Mouse (Mus musculus) liver, adult 2 months (tissue): ENCODE data around the gene Sp7. TPM values are rescaled to one million over a fixed set of nuclear protein-coding genes. Genes with fewer than 3 reads are reported as not detected.

Experiments
- DNase-seq: peaks from one replicate; pipeline ENCODE4 v3.0.0-alpha.2; 2011; ENCODE audit warnings: low read depth, low spot score; ENCODE audit errors: extremely low read depth
- H3K27ac ChIP-seq: fragments of 200-500 bp; replicated peaks from 2 replicates; pipeline ENCODE4 v1.5.1; 2012; ENCODE audit warnings: low read depth, mild to moderate bottlenecking, control low read depth, inconsistent platforms, low read length; ENCODE audit not compliant: insufficient read depth
- H3K27me3 ChIP-seq: fragments of 200-500 bp; 2 replicates; pipeline ENCODE4 v1.6.1; 2012; ENCODE audit warnings: mild to moderate bottlenecking, moderate library complexity, low read length, inconsistent platforms; ENCODE audit not compliant: control insufficient read depth, insufficient read depth
- H3K36me3 ChIP-seq: fragments of 200-500 bp; 2 replicates; pipeline ENCODE4 v1.6.1; 2012; ENCODE audit warnings: low read length, inconsistent platforms; ENCODE audit not compliant: control insufficient read depth, insufficient read depth
- H3K4me1 ChIP-seq: fragments of 200-500 bp; 2 replicates; pipeline ENCODE4 v1.6.1; 2011; ENCODE audit warnings: low read length; ENCODE audit not compliant: control insufficient read depth, insufficient read depth
- H3K4me3 ChIP-seq: fragments of 200-500 bp; 2 replicates; pipeline ENCODE4 v1.5.1; 2011; ENCODE audit warnings: low read depth, mild to moderate bottlenecking, control low read depth, low read length, moderate library complexity; ENCODE audit not compliant: insufficient read depth
- H3K79me2 ChIP-seq: fragments of 200-500 bp; 2 replicates; pipeline ENCODE4 v1.6.1; 2012; ENCODE audit warnings: inconsistent platforms, mild to moderate bottlenecking, low read length, moderate library complexity; ENCODE audit not compliant: control insufficient read depth, insufficient read depth
- H3K9ac ChIP-seq: fragments of 200-500 bp; 2 replicates; pipeline ENCODE4 v1.6.1; 2012; ENCODE audit warnings: low read depth, mild to moderate bottlenecking, control low read depth, inconsistent platforms, low read length
- CTCF ChIP-seq: fragments of 200-500 bp; IDR thresholded peaks from 2 replicates; pipeline ENCODE4 v1.5.1; 2011; ENCODE audit warnings: low read depth, low read length, control low read depth
- POLR2A ChIP-seq: fragments of 200-500 bp; IDR thresholded peaks from 2 replicates; pipeline ENCODE4 v1.6.1; 2011; ENCODE audit warnings: low read length, control low read depth; ENCODE audit not compliant: insufficient read depth; ENCODE audit errors: extremely low read depth
- WGBS: fragments of 180-500 bp; shearing (Covaris S2); methylation state at CpG from one replicate; pipeline ENCODE4 v1.1.7; 2018; 5-methylcytosine and 5-hydroxymethylcytosine counted together
- polyA plus RNA-seq: library from polyadenylated mRNA; depleted of rRNA; stranded (reverse); fragments of >200 nt; gene quantifications from 2 replicates; pipeline ENCODE4 v1.2.3, GENCODE M21; 2012; rRNA removed
- total RNA-seq: library from RNA; depleted of rRNA; stranded (reverse); fragments of >200 nt; gene quantifications from 2 replicates; pipeline ENCODE4 v1.2.3, GENCODE M21; 2014; rRNA removed

The Sp7 gene
- total and polyA plus RNA-seq, 2 experiments, result not detected

DNA sequence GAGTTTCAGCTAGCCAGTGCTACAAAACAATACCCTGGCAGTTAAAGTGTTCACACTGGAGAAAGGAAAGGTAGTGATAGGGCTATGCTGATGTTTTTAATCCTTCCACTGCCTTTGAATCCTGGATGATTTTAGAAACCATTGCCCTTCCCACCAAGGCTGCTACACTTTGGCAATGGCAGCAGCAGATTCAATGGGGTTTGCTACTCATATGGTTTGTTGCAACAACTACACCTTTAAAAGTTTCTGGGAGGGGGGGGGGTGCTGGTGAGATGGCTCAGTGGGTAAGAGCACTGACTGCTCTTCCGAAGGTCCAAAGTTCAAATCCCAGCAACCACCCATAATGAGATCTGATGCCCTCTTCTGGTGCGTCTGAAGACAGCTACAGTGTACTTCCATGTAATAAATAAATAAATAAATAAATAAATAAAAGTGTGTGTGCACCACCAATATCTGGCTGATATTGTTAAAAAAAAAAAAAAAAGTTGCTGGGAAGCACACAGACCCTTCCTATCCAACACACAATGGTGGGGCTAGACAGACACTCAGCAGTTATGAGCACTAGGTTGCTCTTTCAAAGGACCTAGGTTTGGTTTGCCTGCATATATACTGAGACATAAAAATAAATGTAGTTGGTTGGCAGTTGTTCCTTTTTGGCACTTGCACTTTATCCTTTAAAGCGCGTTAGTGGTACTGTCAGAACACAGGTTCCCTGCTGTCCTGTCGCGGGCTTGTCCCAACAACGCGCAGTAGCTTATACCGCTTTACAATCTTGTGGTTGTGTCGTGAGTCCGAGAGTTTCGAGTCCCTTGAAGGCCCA lies 42.1 kb downstream of the Sp7 start:
- 72% methylated on average over 12 of the region's 12 CpGs for WGBS
- no peaks in the 10 kb centered on the region for H3K36me3 ChIP-seq
- DNase-seq, result no peak
- H3K79me2 ChIP-seq, result no peaks in the 10 kb centered on the region; the same call in 1 of the 2 replicates
- peaks cover 2% of the 10 kb centered on the region; the same call in 1 of the 2 replicates for H3K4me1 ChIP-seq
- H3K9ac ChIP-seq, result no peak overlapping the region
- no peak overlapping the region for H3K4me3 ChIP-seq
- TF ChIP-seq POLR2A (no peak), CTCF (no peak)
- H3K27ac ChIP-seq, result no peak overlapping the region
- H3K27me3 ChIP-seq, result no peaks in the 10 kb centered on the region

DNA sequence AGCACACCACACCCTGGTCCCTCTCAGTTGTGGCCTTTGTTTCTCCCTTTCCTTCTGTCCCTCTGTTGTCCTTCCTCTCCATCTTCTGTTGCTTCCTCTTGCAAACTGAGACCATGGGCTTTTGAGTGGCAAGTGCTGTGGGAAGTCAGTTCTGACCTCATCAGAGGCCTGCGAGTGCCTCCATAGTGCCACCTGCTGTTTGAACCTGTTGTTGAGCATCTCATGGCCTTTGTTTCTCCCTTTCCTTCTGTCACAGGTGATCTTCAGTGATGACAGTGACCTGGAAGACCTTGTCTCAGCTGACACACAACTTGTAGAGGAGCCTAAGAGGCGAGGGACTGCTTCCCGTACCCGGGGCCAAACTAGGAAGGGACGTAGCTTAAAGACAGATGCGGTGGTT lies 50.7 kb downstream of the Sp7 start:
- H3K27ac ChIP-seq, result no peak overlapping the region
- no peaks in the 10 kb centered on the region for H3K79me2 ChIP-seq
- TF ChIP-seq CTCF (peak; percentile 80), POLR2A (no peak)
- no peaks in the 10 kb centered on the region for H3K36me3 ChIP-seq
- WGBS, result 85% methylated on average over 6 of the region's 6 CpGs
- no peaks in the 10 kb centered on the region for H3K4me1 ChIP-seq
- H3K4me3 ChIP-seq, result no peak overlapping the region
- H3K9ac ChIP-seq, result no peak overlapping the region
- no peaks in the 10 kb centered on the region for H3K27me3 ChIP-seq
- peak; percentile 48 for DNase-seq

DNA sequence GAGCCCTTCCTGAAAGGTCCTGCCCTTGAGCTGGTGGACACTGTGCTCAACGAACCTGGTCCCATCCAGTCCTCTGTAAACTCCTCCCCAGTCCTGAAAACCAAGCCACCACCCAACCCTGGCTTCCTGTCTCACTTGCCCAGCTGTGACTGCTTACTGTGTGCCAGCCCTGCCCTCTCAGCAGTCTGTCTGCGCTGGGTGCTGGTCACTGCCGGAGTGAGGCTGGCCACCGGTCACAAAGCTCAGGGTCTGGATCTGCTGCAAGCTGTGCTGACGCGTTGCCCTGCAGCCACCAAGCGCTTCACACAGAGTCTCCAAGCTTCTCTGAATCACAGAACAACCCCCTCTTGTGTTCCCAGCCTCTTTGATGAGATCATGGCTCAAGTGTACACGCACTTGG lies 51.7 kb downstream of the Sp7 start:
- DNase-seq, result no peak
- 94% methylated on average over 8 of the region's 8 CpGs for WGBS
- TF ChIP-seq POLR2A, result no peak
- no peak for TF ChIP-seq CTCF
- no peaks in the 10 kb centered on the region for H3K27me3 ChIP-seq
- no peaks in the 10 kb centered on the region for H3K79me2 ChIP-seq
- no peaks in the 10 kb centered on the region for H3K36me3 ChIP-seq
- no peaks in the 10 kb centered on the region; the same call in 1 of the 2 replicates for H3K4me1 ChIP-seq
- H3K9ac ChIP-seq, result no peak overlapping the region
- H3K27ac ChIP-seq, result no peak overlapping the region
- no peak overlapping the region for H3K4me3 ChIP-seq

DNA sequence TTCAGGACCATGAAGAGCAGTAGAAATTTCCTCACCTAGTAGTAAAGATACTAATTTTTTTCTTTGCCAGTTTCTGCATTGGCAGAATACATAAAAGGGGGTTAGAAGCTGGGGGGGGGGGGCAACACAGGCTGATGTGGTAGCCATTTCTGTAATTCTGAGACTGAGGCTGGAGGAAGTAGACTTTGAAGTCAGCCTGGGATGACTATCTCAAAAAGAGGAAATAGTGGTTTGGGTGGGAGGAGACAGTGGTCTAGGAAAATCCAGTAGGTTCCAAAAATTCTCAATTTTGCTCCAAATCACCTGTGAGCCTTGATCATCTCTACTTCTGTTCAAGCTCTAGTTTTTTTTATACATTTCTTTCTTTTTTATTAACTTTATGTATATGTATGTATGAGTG lies 55.5 kb downstream of the Sp7 start:
- peaks cover 2% of the 10 kb centered on the region; the same call in 1 of the 2 replicates for H3K4me1 ChIP-seq
- H3K9ac ChIP-seq, result no peak overlapping the region
- H3K27ac ChIP-seq, result no peak overlapping the region
- no peaks in the 10 kb centered on the region for H3K36me3 ChIP-seq
- H3K79me2 ChIP-seq, result no peaks in the 10 kb centered on the region
- no peak for DNase-seq
- no peaks in the 10 kb centered on the region for H3K27me3 ChIP-seq
- TF ChIP-seq CTCF, result no peak
- TF ChIP-seq POLR2A, result no peak
- H3K4me3 ChIP-seq, result no peak overlapping the region

DNA sequence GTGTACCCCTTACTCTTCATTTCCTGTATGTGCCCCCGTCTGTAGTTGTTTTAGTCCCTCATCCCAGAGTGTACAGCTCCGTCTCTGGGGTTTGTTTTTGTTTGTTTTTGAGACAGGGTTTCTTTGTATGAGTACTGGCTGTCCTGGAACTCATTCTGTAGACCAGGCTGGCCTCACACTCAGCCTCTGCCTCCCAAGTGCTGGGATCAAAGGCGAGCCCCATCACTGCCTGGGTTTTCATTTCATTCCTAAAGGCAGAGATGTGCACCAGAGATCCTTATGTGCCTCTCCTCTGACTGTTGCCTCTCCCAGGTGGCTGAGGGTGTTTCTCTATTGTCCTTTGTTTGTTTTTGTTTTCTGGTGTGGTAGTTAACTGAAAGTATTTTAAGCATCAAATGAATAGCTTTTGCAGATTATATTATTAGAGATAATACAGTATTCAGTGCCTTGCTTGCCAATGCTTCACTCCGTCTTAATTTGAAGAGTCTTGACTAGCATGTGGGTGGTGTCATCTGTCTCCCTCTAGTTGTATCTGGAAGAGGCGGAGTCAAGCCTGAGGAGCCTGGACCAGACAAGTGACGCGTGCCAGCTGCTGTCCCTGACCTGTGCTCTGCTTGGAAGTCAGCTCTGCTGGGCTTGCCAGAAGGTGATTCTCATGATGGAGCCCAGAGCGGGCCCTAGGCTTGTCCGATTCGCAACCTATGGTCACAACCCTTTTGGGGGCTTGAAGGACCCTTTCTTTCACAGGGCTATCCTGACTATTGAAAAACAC lies 56.7 kb downstream of the Sp7 start:
- no peak overlapping the region for H3K4me3 ChIP-seq
- TF ChIP-seq POLR2A (no peak), CTCF (no peak)
- H3K36me3 ChIP-seq, result no peaks in the 10 kb centered on the region
- no peaks in the 10 kb centered on the region for H3K79me2 ChIP-seq
- WGBS, result 75% methylated on average over 10 of the region's 10 CpGs
- H3K27me3 ChIP-seq, result no peaks in the 10 kb centered on the region
- H3K27ac ChIP-seq, result no peak overlapping the region
- DNase-seq, result peak; percentile 64
- no peak overlapping the region for H3K9ac ChIP-seq
- peaks cover 2% of the 10 kb centered on the region; the same call in 1 of the 2 replicates for H3K4me1 ChIP-seq

DNA sequence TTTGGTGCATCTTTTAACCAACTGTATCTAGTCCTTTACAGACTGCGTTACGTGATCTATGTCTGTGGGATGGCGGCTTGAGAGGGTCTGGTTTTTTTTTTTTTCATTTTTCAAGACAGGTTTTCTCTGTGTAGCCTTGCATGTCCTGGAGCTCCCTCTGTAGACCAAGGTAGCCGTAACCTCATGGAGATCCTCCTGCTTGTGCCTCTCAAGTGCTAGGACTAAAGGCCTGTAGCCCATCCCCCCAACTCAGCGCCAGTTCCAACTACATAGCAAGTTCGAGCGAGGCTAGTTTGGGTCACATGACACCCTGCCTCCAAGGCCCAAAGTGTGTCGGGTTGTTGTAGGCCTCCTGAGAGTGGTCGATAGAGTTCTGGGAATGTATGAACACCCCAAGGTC lies 58.3 kb downstream of the Sp7 start:
- Histone ChIP-seq H3K9ac (no peak overlapping the region), H3K4me3 (no peak overlapping the region), H3K4me1 (peaks cover 2% of the 10 kb centered on the region; the same call in 1 of the 2 replicates), H3K36me3 (no peaks in the 10 kb centered on the region), H3K79me2 (no peaks in the 10 kb centered on the region), H3K27me3 (no peaks in the 10 kb centered on the region), H3K27ac (no peak overlapping the region)
- no peak for DNase-seq
- TF ChIP-seq POLR2A, result no peak
- TF ChIP-seq CTCF, result no peak
- 93% methylated on average over 9 of the region's 9 CpGs for WGBS

Other genes with a start within 250 kb of the Sp7 start
- 9.2 and 12.1 TPM in 2 replicates for gene Spryd3, start 230.9 kb downstream of the Sp7 start, total RNA-seq
- 20.7 and 22.6 TPM in 2 replicates for gene Spryd3, start 230.9 kb downstream of the Sp7 start, polyA plus RNA-seq
- gene Igfbp6, start 222.8 kb downstream of the Sp7 start, total RNA-seq, result 1.0 and 1.8 TPM in 2 replicates
- gene Igfbp6, start 222.8 kb downstream of the Sp7 start, polyA plus RNA-seq, result 2.3 and 4.5 TPM in 2 replicates
- gene Soat2, start 216.7 kb downstream of the Sp7 start, total RNA-seq, result 27.5 and 36.5 TPM in 2 replicates
- gene Soat2, start 216.7 kb downstream of the Sp7 start, polyA plus RNA-seq, result 54.9 and 80.8 TPM in 2 replicates
- gene Zfp740, start 163.9 kb downstream of the Sp7 start, total RNA-seq, result 15.6 and 21.0 TPM in 2 replicates
- gene Zfp740, start 163.9 kb downstream of the Sp7 start, polyA plus RNA-seq, result 8.1 and 9.4 TPM in 2 replicates
- 47.6 and 449 TPM in 2 replicates for gene Csad, start 162.5 kb downstream of the Sp7 start, total RNA-seq
- gene Csad, start 162.5 kb downstream of the Sp7 start, polyA plus RNA-seq, result 107 and 123 TPM in 2 replicates
- gene Itgb7, start 135.2 kb downstream of the Sp7 start, total RNA-seq, result 1.3 and 2.2 TPM in 2 replicates
- gene Itgb7, start 135.2 kb downstream of the Sp7 start, polyA plus RNA-seq, result 1.7 and 1.8 TPM in 2 replicates
- 1.5 and 2.0 TPM in 2 replicates for gene Rarg, start 109.7 kb downstream of the Sp7 start, total RNA-seq
- 5.3 and 6.0 TPM in 2 replicates for gene Rarg, start 109.7 kb downstream of the Sp7 start, polyA plus RNA-seq
- gene Gm9918, start 96.6 kb downstream of the Sp7 start, total RNA-seq, result not detected in 2 replicates
- gene Gm9918, start 96.6 kb downstream of the Sp7 start, polyA plus RNA-seq, result 0.05 TPM in 1 of 2 replicates, not detected in the other
- gene Mfsd5, start 87.7 kb downstream of the Sp7 start, total RNA-seq, result 8.5 and 10.1 TPM in 2 replicates
- gene Mfsd5, start 87.7 kb downstream of the Sp7 start, polyA plus RNA-seq, result 44.3 and 51.4 TPM in 2 replicates
- 0.09 and 0.27 TPM in 2 replicates for gene Espl1, start 70.9 kb downstream of the Sp7 start, total RNA-seq
- 0.11 and 0.21 TPM in 2 replicates for gene Espl1, start 70.9 kb downstream of the Sp7 start, polyA plus RNA-seq
- gene Pfdn5, start 41.1 kb downstream of the Sp7 start, total RNA-seq, result 137 and 195 TPM in 2 replicates
- gene Pfdn5, start 41.1 kb downstream of the Sp7 start, polyA plus RNA-seq, result 44.6 and 45.2 TPM in 2 replicates
- 25.5 and 27.6 TPM in 2 replicates for gene Myg1, start 35.5 kb downstream of the Sp7 start, total RNA-seq
- 32.0 and 32.3 TPM in 2 replicates for gene Myg1, start 35.5 kb downstream of the Sp7 start, polyA plus RNA-seq
- gene Aaas, start 16.4 kb downstream of the Sp7 start, total RNA-seq, result 4.0 and 8.3 TPM in 2 replicates
- gene Aaas, start 16.4 kb downstream of the Sp7 start, polyA plus RNA-seq, result 18.9 and 24.0 TPM in 2 replicates
- 16.7 and 18.2 TPM in 2 replicates for gene Sp1, start 39.0 kb upstream of the Sp7 start, total RNA-seq
- 7.3 and 7.6 TPM in 2 replicates for gene Sp1, start 39.0 kb upstream of the Sp7 start, polyA plus RNA-seq
- 0.07 and 0.09 TPM in 2 replicates for gene Amhr2, start 78.2 kb upstream of the Sp7 start, total RNA-seq
- gene Amhr2, start 78.2 kb upstream of the Sp7 start, polyA plus RNA-seq, result 0.40 and 0.49 TPM in 2 replicates
- gene Prr13, start 91.8 kb upstream of the Sp7 start, total RNA-seq, result 7.3 and 11.1 TPM in 2 replicates
- 93.4 and 98.3 TPM in 2 replicates for gene Prr13, start 91.8 kb upstream of the Sp7 start, polyA plus RNA-seq
- 112 and 189 TPM in 2 replicates for gene Pcbp2, start 103.4 kb upstream of the Sp7 start, total RNA-seq
- gene Pcbp2, start 103.4 kb upstream of the Sp7 start, polyA plus RNA-seq, result 261 and 273 TPM in 2 replicates
- not detected in 2 replicates for gene Gm10337, start 136.5 kb upstream of the Sp7 start, total RNA-seq
- gene Gm10337, start 136.5 kb upstream of the Sp7 start, polyA plus RNA-seq, result not detected in 2 replicates
- 0.34 and 0.46 TPM in 2 replicates for gene Map3k12, start 149.9 kb upstream of the Sp7 start, total RNA-seq
- 0.22 and 0.43 TPM in 2 replicates for gene Map3k12, start 149.9 kb upstream of the Sp7 start, polyA plus RNA-seq
- gene Tarbp2, start 151.0 kb upstream of the Sp7 start, total RNA-seq, result 15.2 and 16.0 TPM in 2 replicates
- gene Tarbp2, start 151.0 kb upstream of the Sp7 start, polyA plus RNA-seq, result 34.1 and 40.6 TPM in 2 replicates
- gene Npff, start 157.8 kb upstream of the Sp7 start, total RNA-seq, result 0.27 and 0.65 TPM in 2 replicates
- 1.4 and 3.5 TPM in 2 replicates for gene Npff, start 157.8 kb upstream of the Sp7 start, polyA plus RNA-seq